Mouse (Mus musculus): ENCODE measurements at regions not wholly inside any gene's neighbourhood (a gene's known extent, or its start where the extent isn't known, plus 50 kb on each side); places are given as distances from the start of the nearest gene placed in this dataset.

DNA sequence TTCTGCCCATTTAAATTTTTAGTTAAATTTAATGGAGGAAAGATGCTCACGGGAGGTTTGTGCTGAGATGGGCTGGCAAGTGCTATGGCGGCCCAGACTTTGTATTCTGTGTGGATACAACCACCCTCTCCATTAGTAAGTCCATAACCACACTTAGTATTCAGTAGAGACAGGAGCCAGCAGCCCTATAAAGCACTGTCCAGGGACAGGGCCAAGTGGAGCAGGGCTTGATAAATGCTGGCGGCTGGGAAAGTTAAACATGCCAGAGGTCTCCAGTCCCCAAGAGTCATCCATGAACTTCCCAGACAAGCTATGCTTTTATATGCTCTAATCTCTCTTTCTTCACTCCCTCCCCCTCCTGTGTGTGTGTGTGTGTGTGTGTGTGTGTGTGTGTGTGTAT, 77.2 kb upstream of the D7Ertd443e start:
- H3K4me1 ChIP-seq (ENCODE audit: control insufficient read depth, insufficient read depth, low read length): 0 out of 2 replicates have a peak, but pooled peaks cover 2% of the 10 kb centered on the region
- ATAC-seq (ENCODE audit: low FRiP score, low read depth) (no peak), DNase-seq (ENCODE audit: low spot score) (no peak)
- no peak overlapping the region for H3K27ac ChIP-seq (replicated peaks; ENCODE audit: low read depth, low read length)
- no peak overlapping the region for H3K4me3 ChIP-seq (replicated peaks; ENCODE audit: low read length)
- TF ChIP-seq POLR2A (IDR thresholded peaks at IDR 0.05; ENCODE audit: borderline replicate concordance, extremely low read depth, insufficient read depth, insufficient read length): no peak
- H3K36me3 ChIP-seq (ENCODE audit: control insufficient read depth, insufficient read depth, low read length): no peaks in the 10 kb centered on the region
- H3K9ac ChIP-seq (ENCODE audit: low read depth, low read length, severe bottlenecking): no peak overlapping the region
- H3K27me3 ChIP-seq (ENCODE audit: control insufficient read depth, insufficient read depth, low read length): no peaks in the 10 kb centered on the region
- H3K9me3 ChIP-seq (ENCODE audit: control insufficient read depth, low read length): no peaks in the 10 kb centered on the region
- H3K4me2 ChIP-seq (replicated peaks; ENCODE audit: low read depth, low read length, severe bottlenecking): no peak overlapping the region
- WGBS: 66% methylated on average over 3 of the region's 3 CpGs

- Histone ChIP-seq H3K36me3 (ENCODE audit: control insufficient read depth, insufficient read depth, low read length) (no peaks in the 10 kb centered on the region), H3K9me3 (ENCODE audit: control insufficient read depth, low read length) (no peaks in the 10 kb centered on the region), H3K4me2 (replicated peaks; ENCODE audit: low read depth, low read length, severe bottlenecking) (no peak overlapping the region), H3K4me3 (replicated peaks; ENCODE audit: low read length) (no peak overlapping the region), H3K27me3 (ENCODE audit: control insufficient read depth, insufficient read depth, low read length) (no peaks in the 10 kb centered on the region), H3K9ac (ENCODE audit: low read depth, low read length, severe bottlenecking) (no peak overlapping the region), H3K27ac (replicated peaks; ENCODE audit: low read depth, low read length) (no peak overlapping the region), H3K4me1 (ENCODE audit: control insufficient read depth, insufficient read depth, low read length) (0 out of 2 replicates have a peak, but pooled peaks cover 2% of the 10 kb centered on the region)
- ATAC-seq (ENCODE audit: low FRiP score, low read depth) (no peak), DNase-seq (ENCODE audit: low spot score) (no peak)
- no peak for TF ChIP-seq POLR2A (IDR thresholded peaks at IDR 0.05; ENCODE audit: borderline replicate concordance, extremely low read depth, insufficient read depth, insufficient read length)
- 91% methylated on average over 4 of the region's 4 CpGs for WGBS
Measured at GRCm38 (mm10) chr7:134463380-134463779, 77.9 kb upstream of the D7Ertd443e start.

DNA sequence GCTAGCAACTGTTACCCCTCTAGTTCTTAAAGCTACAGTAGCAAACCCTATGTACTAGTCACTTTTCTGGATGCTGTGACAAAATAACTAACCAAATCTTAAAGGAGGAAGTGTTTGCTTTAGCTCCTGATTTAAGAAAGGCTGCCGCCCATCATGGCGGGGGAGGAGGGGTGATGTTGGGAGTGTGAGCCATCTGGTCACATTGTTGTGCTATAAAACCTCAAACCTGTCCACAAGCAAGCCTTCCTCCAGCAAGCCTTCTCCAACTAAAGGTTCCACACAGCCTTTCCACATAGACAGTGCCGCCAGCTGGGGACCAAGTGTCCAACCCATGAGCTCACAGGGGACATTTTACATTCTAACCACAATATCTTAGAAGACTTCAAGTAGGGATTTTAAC, 81.8 kb upstream of the D7Ertd443e start:
- 72% methylated on average over 3 of the region's 3 CpGs for WGBS
- TF ChIP-seq POLR2A (IDR thresholded peaks at IDR 0.05; ENCODE audit: borderline replicate concordance, extremely low read depth, insufficient read depth, insufficient read length): no peak
- Histone ChIP-seq H3K4me3 (replicated peaks; ENCODE audit: low read length) (no peak overlapping the region), H3K9me3 (ENCODE audit: control insufficient read depth, low read length) (no peaks in the 10 kb centered on the region), H3K4me1 (ENCODE audit: control insufficient read depth, insufficient read depth, low read length) (0 out of 2 replicates have a peak, but pooled peaks cover 2% of the 10 kb centered on the region), H3K36me3 (ENCODE audit: control insufficient read depth, insufficient read depth, low read length) (no peaks in the 10 kb centered on the region), H3K27me3 (ENCODE audit: control insufficient read depth, insufficient read depth, low read length) (no peaks in the 10 kb centered on the region), H3K9ac (ENCODE audit: low read depth, low read length, severe bottlenecking) (no peak overlapping the region), H3K4me2 (replicated peaks; ENCODE audit: low read depth, low read length, severe bottlenecking) (no peak overlapping the region), H3K27ac (replicated peaks; ENCODE audit: low read depth, low read length) (no peak overlapping the region)
- ATAC-seq (ENCODE audit: low FRiP score, low read depth): no peak
- no peak for DNase-seq (ENCODE audit: low spot score)

DNA sequence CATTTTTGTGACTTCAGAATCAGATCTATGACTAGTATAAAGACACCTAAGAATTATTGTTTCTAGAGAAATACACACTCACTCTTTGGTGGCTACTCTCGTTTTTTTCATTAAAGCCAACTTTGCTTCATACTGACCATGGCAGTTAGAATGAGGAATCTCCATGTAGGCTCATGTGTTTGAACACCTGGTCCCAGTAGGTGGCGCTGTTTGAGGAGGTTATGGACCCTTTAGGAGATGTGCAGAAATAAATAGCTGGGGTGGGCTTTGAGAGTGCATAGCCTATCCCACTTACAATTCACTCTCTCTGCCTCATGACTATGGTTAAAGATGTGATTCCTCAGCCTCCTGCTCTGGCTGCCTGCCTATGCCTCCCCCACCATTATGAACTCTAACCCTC, 85.8 kb upstream of the D7Ertd443e start:
- TF ChIP-seq POLR2A (IDR thresholded peaks at IDR 0.05; ENCODE audit: borderline replicate concordance, extremely low read depth, insufficient read depth, insufficient read length): no peak
- DNase-seq (ENCODE audit: low spot score): no peak
- no peak overlapping the region for H3K27ac ChIP-seq (replicated peaks; ENCODE audit: low read depth, low read length)
- H3K9ac ChIP-seq (ENCODE audit: low read depth, low read length, severe bottlenecking): no peak overlapping the region
- WGBS: 30% methylated on average over 2 of the region's 2 CpGs
- H3K4me3 ChIP-seq (replicated peaks; ENCODE audit: low read length): no peak overlapping the region
- H3K9me3 ChIP-seq (ENCODE audit: control insufficient read depth, low read length): no peaks in the 10 kb centered on the region
- no peaks in the 10 kb centered on the region for H3K27me3 ChIP-seq (ENCODE audit: control insufficient read depth, insufficient read depth, low read length)
- no peaks in the 10 kb centered on the region for H3K36me3 ChIP-seq (ENCODE audit: control insufficient read depth, insufficient read depth, low read length)
- H3K4me1 ChIP-seq (ENCODE audit: control insufficient read depth, insufficient read depth, low read length): no peaks in the 10 kb centered on the region
- H3K4me2 ChIP-seq (replicated peaks; ENCODE audit: low read depth, low read length, severe bottlenecking): no peak overlapping the region
- ATAC-seq (ENCODE audit: low FRiP score, low read depth): no peak

DNA sequence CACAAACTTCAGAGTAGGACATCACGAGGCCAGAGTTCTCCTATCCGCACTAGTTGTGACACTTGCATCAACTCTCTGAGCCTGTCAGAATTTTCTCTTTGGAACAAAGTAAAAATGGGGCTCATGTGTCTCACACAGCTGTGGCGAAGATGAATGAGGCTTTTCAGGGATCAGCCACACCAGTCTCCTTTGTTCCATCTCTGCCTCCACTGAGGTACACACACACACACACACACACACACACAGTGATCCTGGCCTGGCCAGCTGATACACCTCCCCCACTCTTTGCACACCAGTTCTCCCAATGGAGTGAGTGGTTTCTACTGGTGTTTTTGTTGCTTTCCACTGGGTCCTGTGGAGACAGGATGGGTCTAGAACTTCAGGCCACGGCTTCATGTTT, 105.9 kb upstream of the D7Ertd443e start:
- Histone ChIP-seq H3K9me3 (ENCODE audit: control insufficient read depth, low read length) (no peaks in the 10 kb centered on the region), H3K4me1 (ENCODE audit: control insufficient read depth, insufficient read depth, low read length) (no peaks in the 10 kb centered on the region), H3K4me3 (replicated peaks; ENCODE audit: low read length) (no peak overlapping the region), H3K36me3 (ENCODE audit: control insufficient read depth, insufficient read depth, low read length) (no peaks in the 10 kb centered on the region), H3K27me3 (ENCODE audit: control insufficient read depth, insufficient read depth, low read length) (no peaks in the 10 kb centered on the region), H3K4me2 (replicated peaks; ENCODE audit: low read depth, low read length, severe bottlenecking) (no peak overlapping the region), H3K27ac (replicated peaks; ENCODE audit: low read depth, low read length) (no peak overlapping the region), H3K9ac (ENCODE audit: low read depth, low read length, severe bottlenecking) (no peak overlapping the region)
- WGBS: 62% methylated on average over 4 of the region's 4 CpGs
- DNase-seq (ENCODE audit: low spot score): no peak
- no peak for TF ChIP-seq POLR2A (IDR thresholded peaks at IDR 0.05; ENCODE audit: borderline replicate concordance, extremely low read depth, insufficient read depth, insufficient read length)
- no peak for ATAC-seq (ENCODE audit: low FRiP score, low read depth)

DNA sequence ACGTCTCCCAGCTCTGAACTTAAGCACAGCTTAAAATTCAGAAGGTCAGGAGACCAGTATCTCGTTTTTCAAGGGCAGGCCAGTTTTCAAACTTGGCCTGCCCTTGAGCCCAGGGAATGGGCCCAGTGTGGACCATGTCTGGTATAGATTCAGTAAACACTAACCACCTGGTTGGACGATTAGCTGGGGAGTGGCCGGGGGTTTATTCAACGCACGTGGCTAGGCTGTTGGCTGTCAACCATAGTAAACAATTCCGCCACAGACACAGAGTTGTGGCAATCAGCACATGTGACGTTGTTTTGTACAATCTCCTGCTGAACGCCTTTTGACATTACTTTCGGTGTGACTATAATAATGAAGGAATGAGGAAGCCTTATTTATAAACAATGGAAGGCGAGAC, 111.8 kb upstream of the D7Ertd443e start:
- H3K4me3 ChIP-seq (replicated peaks; ENCODE audit: low read length): no peak overlapping the region
- 55% methylated on average over 11 of the region's 11 CpGs for WGBS
- ATAC-seq (ENCODE audit: low FRiP score, low read depth) (no peak), DNase-seq (ENCODE audit: low spot score) (no peak)
- H3K4me2 ChIP-seq (replicated peaks; ENCODE audit: low read depth, low read length, severe bottlenecking): no peak overlapping the region
- no peaks in the 10 kb centered on the region for H3K27me3 ChIP-seq (ENCODE audit: control insufficient read depth, insufficient read depth, low read length)
- H3K36me3 ChIP-seq (ENCODE audit: control insufficient read depth, insufficient read depth, low read length): no peaks in the 10 kb centered on the region
- H3K9me3 ChIP-seq (ENCODE audit: control insufficient read depth, low read length): no peaks in the 10 kb centered on the region
- no peak overlapping the region for H3K9ac ChIP-seq (ENCODE audit: low read depth, low read length, severe bottlenecking)
- no peak for TF ChIP-seq POLR2A (IDR thresholded peaks at IDR 0.05; ENCODE audit: borderline replicate concordance, extremely low read depth, insufficient read depth, insufficient read length)
- no peak overlapping the region for H3K27ac ChIP-seq (replicated peaks; ENCODE audit: low read depth, low read length)
- peaks cover 18% of the 10 kb centered on the region for H3K4me1 ChIP-seq (ENCODE audit: control insufficient read depth, insufficient read depth, low read length)

Measured in limb, embryonic 14.5 days (tissue).